Mouse (Mus musculus) gastrocnemius, adult 18-20 months (tissue): ENCODE measurements around the gene Prickle1. TPM values are rescaled to one million over a fixed set of nuclear protein-coding genes. Genes with fewer than 3 reads are reported as not detected.

Experiments used
- DNase-seq: peaks from one replicate; pipeline ENCODE4 v3.0.0; 2021; ENCODE audit warnings: low spot score
- long read RNA-seq, 2 experiments: library from polyadenylated mRNA; stranded (forward); transcript quantifications; one replicate each; pipeline ENCODE4 v2.0.0; 2021
- total RNA-seq, 2 experiments: library from RNA; stranded (reverse); gene quantifications; 2 replicates each; pipeline ENCODE4 v1.2.3; 2021

The Prickle1 gene
- 1 to 10 TPM; 2.9 to 3.0 TPM for total RNA-seq
- long read RNA-seq, experiment 1, full-length matches to known transcripts: 1 of 4 reads
- long read RNA-seq, experiment 1, partial matches to known transcripts: 1 of 4 reads
- long read RNA-seq, experiment 1, other reads (novel, unspliced or antisense): 2 of 4 reads
- long read RNA-seq, experiment 2, partial matches to known transcripts: 0 of 3 reads
- long read RNA-seq, experiment 2, other reads (novel, unspliced or antisense): 3 of 3 reads

DNA sequence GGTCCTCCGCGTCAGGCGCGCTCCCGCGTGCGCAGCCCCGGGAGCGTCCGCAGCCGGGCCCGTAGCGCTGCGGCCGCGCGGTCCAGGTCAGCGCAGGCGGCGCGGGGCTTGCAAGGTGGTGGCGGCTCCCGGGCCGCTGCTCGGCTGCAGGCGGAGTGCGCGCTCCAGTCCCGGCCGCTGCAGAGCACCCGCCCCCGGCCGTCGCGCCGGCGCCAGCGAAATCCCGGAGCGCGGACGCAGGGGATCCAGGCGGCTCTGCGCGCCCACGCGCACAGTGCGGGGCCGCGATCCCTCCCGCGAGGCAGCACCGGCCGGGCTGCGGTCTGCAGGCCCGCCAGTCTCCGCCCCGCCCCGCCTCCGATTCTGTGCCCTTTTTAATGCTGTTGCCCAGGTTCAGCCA, at the start of gene Prickle1:
Gene Prickle1 (minus strand): TSS at position 146 of the 400 bp plus-strand sequence.
- peak; percentile 81 for DNase-seq

DNA sequence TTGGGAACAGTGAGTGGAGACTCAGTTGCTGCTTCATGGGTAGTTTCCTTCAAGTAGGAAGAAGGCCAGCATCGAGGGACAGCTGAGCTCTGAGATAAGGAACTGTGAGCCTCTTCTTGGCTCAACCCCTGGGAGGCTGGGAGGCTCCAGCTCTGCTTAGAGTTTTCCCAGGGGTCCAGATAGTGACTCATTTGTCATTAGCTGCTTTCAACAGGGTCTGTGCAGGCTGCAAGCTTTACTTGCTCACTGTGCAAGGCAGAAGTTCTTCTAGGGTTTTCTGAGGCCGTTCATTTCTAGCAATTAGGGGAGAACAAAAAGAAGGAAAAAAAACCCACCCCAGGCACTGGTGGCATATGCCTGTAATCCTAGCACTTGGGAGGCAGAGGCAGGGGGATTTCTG, 44.5 kb upstream of the Prickle1 start:
- DNase-seq: no peak

DNA sequence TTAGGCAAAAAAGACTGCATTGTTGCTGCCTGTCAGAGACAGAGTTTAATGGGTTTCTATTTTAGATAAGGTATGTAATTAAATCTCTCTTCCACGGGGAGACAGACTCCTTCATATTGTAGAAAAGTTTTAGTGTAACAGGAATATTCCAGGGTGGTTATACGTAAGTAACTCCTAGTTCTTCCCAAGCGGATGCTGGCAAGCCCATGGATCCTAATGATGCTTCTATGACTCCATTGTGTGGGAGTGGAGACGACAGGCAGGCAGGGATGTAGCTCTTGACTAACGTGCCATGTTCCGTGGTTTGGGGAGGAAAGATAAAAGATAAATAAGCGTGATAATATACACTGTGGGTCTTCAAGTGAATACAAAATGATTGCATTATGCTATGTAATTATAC, 41.3 kb upstream of the Prickle1 start:
- no peak for DNase-seq

DNA sequence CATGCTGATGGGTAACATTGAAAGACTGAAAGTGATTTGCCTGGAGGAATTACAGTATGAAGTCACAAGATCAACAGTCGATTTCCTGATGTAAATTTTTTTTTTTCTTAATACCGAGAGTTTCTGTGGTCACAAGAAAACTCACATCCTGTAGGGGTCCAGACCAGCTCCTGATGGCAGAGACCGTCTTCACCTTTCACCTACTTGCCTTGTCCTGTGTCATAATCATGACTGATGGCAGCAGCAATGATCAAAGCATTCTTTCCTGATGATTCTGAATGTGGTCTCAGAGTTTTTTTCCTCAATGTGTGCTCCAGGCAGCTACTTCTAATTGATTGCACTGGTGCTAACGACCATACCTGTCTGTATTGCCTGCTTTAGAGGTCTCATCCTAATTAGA, 39.9 kb upstream of the Prickle1 start:
- DNase-seq: no peak

DNA sequence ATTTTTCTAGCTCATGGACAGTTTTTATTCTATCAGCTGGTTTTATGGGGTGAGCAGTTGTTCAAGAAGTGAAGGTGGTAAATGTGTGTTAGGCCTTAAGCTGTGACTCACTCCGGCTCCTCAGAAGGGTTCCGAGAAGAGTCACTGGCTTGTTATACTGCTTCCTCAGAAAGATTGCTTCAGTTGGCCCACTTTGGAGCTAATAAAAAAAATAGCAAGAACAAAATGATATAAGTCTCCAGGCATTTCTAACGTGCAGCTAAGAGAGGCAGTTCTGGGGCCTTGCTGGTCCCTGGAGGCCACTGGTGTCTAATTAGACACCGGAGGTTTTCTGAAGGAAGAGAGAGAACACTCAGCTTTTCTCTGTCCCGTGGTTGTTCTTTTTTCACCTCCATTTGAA, 38.8 kb upstream of the Prickle1 start:
- DNase-seq: no peak

DNA sequence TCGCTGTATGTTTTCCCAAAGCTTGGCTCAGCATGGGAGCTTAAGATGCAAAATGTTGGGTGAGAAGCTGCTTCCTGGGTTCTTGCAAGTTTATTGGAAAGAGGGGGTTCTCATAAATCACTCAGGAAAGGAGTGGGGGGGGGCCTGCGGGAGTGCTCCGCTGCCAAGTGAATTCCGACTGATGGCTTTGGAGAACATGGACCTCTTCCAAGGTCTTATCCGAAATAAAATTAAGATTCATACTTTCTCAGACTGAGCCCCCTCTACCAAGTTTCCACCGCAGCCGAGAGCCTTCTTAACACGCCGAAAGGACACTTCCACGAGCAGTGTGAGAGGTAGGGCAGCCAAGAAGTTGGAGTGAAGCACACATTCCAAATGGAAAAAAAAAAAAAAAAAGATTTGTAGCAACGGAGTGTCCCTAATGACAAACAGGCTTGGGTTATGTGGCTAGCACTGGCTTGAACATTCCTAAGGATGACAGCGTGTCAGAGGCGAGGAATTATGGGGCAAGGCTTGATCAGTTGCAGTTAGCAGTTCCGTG, 34.4 kb upstream of the Prickle1 start:
- DNase-seq: no peak

DNA sequence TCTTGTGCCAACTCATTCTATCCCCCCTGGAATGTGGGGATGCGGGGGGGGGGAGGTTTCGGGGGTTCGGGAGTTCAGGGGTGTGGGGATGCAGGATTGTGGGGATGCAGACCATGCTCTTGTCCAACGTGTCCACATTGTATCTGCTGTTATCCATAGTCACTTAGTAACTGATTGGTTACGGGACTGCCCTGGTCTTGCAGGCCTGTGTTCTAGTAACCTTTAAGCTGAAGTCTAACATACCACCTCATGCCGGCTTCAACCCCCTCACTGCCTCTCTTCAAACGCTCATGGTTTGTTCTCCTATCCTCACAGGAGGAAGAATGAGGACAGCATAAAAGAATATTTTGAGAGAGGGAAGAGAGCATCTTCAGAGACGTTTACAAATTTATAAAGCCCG, 33.5 kb upstream of the Prickle1 start:
- DNase-seq: no peak

DNA sequence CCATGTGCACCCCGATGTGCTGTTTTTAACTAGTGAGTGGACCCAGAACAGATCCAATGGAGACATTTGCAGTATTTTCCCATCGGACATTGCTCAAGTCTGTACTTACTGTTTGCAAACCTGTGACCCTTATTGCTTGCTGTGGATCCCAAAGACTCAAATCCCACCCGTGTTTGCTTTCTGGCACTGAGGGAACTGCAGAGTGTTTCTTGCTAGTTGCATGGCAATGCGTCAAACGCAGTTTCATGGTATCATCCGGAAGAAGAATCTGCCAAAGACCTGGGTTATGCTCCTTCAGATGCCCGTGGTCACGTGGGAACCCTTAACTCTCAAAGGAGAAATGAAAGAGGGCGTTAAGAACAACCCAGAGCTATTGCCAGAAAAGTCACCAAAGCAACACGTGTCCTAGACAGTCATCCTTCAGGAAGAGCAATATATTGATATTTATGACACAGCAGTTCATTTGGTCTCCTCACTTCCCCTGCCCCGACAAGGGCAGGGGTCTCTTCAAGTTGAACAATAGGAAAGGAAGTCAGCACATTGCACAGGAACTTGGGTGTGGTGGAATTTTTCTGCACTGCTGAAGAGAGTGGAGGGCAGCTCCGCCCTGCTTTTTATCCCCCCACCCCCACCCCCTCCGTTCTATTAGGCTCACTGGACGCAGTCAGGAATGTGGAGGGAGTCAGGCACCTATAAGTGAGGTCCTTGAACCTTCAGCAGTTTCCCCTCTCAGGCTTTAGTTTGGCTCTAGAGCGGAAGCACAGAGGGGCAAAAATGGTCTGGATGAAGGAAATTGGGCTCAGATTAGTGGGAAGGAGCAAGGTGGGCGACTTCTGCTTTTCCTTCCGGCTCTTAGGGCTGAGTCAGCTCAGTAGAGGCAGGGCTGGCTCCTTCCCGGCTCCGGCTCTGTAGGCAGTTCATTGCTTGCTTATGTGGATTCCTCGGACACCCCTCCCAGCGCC, 32.4 kb upstream of the Prickle1 start:
- no peak for DNase-seq

DNA sequence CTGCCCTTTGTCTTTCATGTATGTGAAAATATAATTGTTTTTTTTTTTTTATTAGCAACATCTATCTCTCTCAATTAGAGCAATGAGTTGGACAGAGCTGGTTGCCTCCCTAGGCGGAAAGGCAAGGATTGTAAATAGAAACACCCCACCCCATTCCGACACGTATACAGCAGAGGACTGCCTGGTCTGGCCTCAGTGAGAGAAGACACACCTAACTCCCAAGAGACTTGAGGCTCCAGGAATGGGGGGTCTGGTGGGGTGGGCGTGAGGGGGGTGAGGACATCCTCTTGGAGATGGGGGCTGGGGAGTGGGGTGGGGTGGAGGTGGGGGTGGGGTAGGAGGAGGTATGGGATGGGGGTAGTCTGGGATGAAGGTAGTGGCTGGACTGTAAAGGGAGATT, 23.9 kb upstream of the Prickle1 start:
- no peak for DNase-seq

DNA sequence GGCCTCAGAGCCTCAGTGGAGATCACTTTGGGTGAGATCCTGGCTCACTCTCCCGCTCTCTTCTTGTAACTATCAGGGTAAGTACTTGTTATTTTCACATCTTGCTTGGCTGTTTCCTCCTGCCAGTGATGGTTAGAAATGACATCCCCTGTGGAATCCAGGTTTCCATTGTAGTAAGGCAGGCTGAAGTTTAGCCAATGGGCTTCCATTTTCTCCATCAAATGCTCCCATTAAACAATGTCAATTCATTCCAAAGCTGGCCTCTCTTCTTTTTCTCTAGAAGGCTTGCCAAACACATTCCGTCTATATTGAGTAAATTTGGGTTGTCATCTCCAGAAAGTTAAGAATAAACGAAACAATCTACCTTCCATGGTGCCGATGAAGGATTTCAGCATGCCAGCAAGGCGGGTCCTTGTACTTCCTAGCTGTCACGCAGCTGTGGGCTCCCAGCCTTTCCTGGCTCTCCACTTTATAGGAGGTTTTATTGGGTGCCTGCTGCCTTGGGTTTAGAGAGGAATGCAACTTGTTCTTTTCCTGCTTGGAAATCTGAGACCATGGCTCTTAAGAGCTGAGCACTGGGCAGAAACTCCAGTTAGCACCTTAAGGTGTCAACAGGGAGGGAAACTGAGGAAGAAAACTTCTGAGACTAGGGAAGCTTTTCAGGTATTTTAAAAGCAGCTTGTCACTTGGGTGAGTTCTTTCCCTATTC, 22.9 kb upstream of the Prickle1 start:
- no peak for DNase-seq

DNA sequence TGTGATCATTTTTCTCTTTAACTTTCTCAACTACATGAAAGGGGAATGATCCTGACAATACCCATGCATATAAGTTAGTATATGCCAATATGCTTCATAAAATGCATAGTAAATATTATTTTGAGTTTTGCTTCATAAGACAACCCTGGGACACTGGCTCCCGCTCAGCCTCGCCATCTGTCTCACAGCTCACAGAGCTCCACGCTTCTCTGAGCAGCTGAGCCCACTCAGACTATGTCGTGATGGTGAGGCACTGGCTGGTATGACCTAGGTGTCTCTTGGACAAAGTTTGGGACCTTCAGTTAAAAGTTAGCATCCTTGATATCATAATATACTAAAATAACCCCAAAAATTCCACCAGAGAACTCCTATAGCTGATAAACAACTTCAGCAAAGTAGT, 20.6 kb upstream of the Prickle1 start:
- no peak for DNase-seq

DNA sequence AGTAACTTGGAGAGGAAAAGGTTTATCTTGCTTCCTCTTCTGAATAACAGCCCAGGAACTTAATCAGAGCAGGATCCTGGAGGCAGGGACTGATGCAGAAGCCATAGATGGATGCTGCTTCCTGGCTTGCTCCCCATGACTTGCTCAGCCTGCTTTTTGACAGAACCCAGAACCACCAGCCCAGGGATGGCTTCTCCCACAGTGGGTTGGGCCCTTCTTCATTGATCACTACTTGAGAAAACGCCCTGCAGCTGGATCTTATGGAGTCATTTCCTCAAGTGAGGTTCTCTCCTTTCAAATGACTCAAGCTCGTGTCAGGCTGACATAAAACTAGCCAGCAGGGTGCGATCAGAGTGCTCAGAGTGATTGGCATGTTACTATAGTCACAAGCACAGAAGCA, 19.3 kb upstream of the Prickle1 start:
- DNase-seq: no peak

DNA sequence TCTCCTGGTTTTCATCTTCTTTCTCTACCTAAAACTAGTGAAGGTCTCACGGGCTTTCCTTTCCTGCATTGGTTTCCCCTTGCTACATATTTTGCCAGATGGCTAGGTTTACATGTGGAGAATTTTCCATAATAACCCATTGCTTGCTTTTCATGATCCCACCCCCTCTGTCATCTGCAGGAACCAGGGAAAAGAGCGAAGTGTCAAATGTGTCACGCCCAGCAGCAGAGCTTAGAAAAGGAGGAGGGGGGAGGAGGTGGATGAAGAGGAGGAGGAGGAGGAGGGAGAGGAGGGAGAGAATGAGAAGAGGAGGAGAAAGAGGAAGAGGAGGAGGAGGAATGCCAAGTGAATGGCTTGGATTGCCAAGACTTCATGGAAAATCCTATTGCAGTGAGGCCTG, 17.9 kb upstream of the Prickle1 start:
- no peak for DNase-seq

DNA sequence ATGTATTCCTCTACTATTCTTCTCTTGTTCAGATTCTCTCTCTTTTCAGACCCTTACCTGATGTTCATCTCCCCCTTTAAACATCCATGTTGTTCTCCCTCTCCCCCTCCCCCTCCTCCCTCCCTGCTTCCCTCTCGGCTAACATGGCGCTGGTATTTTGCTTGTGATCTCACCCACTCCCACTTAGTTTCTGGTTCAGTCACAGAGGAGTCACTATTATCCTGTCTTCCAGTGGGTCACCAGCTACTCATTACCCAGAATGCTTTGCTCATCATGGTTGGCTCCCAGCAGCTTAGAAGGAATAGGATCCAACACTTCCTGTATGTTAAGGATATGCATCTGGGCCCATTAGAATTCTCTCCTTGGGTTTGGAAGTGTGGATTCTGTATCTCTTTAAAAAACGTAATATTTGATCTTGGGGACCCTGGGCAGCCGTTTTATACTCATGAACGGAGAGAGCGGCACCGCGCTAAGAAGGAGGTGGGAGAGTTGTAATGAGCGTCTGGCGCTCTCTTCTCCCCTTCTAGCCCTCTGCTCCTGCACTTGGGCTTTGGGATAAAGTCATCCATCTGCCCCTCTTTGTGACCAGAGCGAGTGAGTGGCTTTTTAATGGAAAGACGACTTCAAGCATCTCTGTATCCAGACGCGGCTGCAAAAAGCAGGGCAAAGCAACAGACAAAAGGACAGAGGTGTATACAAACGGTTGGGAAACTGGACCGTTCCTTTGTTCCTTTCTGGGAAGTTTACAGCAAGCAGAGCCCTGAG, 16.0 kb upstream of the Prickle1 start:
- no peak for DNase-seq

DNA sequence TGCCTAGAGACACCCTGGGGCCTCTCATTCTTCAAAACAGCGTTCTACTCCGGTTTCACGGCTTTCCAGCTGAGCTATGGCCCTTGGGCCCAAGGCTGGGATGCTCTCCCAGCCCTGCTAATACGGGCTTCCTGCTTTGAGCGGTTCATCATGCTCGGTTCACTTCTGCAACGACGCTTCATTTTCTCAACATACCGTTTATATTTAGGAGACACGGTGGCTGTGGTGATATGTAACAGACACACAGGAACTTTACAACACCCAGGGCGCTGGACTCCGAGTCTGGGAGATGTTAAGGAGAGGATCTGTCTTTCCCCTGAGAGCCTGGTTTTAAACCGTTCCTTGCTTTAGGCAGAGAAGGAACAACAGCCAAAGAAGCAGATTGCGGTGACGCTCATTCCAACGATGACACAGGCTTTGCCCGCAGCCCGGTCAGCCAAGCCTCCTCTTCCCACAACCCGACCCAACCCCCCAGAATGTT, 15.1 kb upstream of the Prickle1 start:
- no peak for DNase-seq

DNA sequence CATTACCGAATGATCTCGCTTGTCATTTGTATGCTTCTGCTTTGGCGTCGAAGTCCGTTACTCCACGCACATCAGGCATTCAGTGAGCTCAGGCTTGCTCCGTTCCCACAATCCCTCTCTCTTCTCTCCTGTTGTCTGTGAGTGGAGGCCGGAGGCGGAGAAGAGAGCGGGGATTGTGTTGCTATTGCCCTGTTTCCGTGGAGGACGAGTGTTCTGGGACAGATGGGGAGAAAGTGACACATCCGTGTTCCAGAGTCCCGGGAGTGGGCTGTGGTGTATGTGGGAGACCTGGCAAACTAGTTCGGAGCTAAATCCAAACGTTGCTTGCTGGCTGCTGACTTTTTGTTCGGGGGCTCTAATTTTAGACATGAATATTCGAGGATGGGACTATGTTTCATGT, 14.6 kb upstream of the Prickle1 start:
- no peak for DNase-seq

DNA sequence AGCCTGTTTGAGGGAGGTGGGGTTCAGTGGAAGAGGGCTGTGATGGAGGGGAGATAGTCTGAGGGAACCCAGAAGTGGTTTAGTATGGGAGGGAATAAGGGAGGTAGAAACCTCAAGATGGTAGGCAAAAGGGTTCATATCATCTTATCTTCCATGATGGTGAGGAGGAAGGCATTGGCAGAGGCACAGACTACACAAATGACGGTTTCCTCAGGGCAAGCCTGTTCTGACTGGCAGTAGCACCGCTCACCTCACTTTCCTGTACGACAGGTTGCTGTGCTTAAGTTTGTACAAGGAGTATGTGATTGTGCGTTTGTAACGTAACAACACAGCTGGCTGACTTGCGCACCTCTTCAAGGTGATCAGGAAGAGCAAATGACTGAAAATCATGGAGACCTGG, 7.2 kb upstream of the Prickle1 start:
- no peak for DNase-seq

DNA sequence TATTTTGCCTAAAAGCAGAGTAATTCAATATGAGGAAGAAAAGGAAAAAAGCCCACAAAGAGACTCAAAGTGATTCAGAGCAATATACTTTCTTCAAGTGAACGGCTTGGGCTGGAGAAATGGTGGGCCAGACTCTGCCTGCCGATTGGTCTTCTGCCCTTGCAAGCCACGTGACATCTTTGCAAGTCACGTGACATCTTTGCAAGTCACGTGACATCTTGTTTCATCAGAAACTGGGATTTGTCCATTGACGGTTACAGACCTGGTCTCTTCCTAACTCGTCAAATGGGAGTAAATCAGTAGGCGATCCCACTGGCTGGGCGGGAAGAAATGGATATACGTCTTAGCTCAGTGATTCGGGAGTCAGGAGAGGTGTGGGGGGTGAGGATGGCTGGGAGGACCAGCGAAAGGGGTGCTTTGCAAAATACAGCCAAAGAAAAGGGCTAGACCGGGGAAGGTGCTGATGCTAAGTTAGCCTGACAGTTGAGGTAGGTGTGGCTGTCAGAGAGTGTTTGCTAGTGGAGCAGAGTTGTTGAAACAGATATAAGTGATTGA, 5.8 kb upstream of the Prickle1 start:
- no peak for DNase-seq

DNA sequence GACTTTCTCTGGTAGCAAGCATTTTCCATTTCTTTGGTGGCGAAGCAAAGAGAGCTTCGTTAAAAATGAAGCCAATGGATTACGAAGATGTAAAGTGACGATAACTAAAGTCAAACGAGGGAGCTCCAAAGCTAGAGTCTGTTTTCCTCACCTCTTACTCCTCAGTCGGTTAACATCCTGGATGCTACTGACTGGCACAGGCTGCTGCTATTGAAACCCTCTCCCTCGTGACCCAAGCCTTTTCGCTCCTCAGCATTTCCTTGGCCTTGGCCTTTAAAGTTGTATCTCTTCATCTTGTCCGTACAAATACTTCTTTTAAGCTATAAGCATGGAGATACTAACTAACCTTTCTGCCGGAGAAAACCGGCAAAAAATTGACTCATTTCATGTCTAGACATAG, 1.3 kb upstream of the Prickle1 start:
- no peak for DNase-seq

DNA sequence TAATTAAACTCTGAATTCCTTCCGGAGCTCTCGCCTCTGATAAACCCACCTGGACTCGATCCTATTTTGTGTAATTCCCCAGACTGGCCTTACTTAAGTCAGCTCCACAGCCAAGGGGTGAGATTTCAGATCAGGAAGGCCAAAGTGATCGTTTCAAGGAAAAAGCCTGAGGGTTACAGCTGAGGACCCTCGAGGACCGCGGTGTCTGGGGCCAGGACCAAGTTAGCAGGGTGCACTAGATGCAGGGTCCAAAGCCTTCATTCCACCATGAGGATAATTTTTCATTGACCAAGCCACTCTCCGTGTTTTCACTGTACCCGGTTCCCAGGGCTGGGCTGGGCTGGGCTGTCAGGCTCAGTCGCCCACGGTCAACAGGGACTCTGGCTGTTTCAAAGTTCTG, 594 bp upstream of the Prickle1 start:
- DNase-seq: peak; percentile 78
